Mouse (Mus musculus): ENCODE measurements at regions not wholly inside any gene's neighbourhood (a gene's known extent, or its start where the extent isn't known, plus 50 kb on each side); places are given as distances from the start of the nearest gene placed in this dataset.

DNA sequence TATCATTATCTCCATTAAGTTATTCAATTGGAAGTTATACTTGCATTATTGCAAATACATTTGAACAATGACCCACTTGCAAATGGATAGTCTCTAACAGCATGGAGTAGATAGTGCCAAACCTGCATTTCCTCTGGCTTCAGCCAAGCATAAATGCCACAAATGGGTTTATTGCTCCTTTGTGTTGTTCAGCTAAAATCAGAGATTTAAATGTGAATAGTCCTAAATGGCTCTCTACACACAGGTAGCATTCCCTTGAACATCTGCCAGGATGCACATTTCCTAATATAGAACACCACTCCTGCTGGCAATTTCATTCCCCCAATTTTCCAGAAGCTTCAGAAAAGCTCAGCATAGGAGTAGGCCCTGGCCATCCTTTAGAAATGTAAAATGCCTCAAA, 210.6 kb downstream of the Adgra3 start:
- TF ChIP-seq MAFK (IDR thresholded peaks at IDR 0.05; ENCODE audit: borderline replicate concordance, low read depth, low read length) = no peak
- TF ChIP-seq EP300 (IDR thresholded peaks at IDR 0.05; ENCODE audit: low read depth in 1 of 2, low read length in 2 of 2) = no peak

Measured in MEL (cell line).